Mouse (Mus musculus) left cerebral cortex, postnatal 25 days (tissue): ENCODE results near the gene Vmn1r42. TPM values are rescaled to one million over a fixed set of nuclear protein-coding genes. Genes with fewer than 3 reads are reported as not detected.
"Not testable (repeated sequence)": the region's sequence is repeated elsewhere in the genome, so short reads cannot be mapped to it uniquely, and the experiment has no call there.

ENCODE experiments used
- DNase-seq, 2 experiments: peaks; one replicate each; pipeline ENCODE4 v3.0.0; 2022; ENCODE audit warnings: low spot score in 2 of 2, mixed read lengths in 1 of 2
- intact Hi-C: fragments of 180-260 bp; cut with DNase I; formaldehyde crosslinking; loops from one replicate; pipeline ENCODE4 v1.15.1; 2025
- total RNA-seq, 2 experiments: library from RNA; stranded (reverse); gene quantifications; 2 replicates each; pipeline ENCODE4 v1.2.3; 2021

Gene Vmn1r42
- not detected for total RNA-seq

DNA sequence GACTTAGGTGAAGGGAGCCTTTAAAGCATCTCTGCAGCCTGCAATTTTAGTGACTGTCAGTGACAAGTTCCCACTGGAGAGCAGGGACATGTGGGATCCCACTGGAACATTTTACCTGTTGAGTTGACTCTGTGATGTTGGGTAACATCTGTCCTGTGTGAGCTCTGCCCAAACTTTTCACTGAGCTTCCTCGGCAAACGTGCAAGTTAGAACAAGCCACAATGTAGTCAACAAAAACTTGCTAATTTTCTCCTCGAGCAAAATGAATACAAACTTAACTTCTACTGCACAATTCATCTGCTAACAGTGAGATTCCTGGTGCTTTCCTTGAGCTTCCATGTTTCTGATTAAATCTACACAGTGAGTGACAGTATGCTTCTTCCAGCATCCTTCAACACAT is at the start of gene Vmn1r42, which contains the start of gene Vmn1r43:
Gene Vmn1r42 (minus strand): TSS at position 101 of the 400 bp plus-strand sequence.
Gene Vmn1r43 (minus strand): TSS at position 101 of the 400 bp plus-strand sequence.
- intact Hi-C loops: not testable (repeated sequence)

DNA sequence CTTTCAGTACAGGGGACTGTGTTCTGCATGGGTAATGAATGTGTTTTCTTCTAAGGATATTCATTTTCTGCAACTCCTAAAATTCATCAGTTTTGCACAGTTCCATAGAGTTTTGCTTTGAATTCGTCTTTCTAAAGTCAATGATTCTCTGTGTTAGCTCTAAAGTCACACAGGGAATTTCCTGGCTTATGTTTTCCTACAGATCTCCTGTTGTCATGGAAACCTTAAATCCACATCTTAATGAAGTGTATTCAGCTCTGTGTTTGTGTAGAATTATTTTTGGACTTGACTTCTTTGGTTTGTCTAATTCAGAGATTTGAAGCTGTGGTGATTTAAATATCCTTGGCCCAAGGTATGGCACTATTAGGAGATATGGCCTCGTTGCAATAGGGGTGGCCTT is 7.6 kb upstream of the Vmn1r42 start:
- intact Hi-C loops: no loop called here
- DNase-seq: peak in 1 of 2 experiments; percentile 4

More for the DNA sequence above, at the start of gene Vmn1r42, which contains the start of gene Vmn1r43:
- not testable (repeated sequence) for DNase-seq

DNA sequence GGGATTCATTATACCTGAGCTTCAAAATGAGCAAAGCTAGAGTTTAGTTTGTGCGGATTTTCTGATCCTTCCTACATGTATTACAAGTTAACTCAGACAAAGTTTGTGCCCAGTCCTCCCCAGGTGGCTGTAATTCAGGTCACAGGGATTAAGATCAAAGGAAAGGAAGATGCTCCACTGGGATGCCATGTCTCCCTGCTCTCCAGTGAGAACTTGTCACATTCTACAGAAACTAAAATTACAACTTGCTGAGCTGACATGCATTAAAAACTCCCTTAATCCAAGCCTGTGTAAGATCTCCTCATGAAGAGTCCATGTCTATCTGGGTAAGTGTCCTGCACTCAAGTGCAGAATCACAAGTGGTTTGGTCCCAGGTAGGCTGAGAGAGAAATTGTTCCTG is 7.1 kb upstream of the Vmn1r42 start, which contains the start of gene Vmn1r44:
Gene Vmn1r44 (plus strand): TSS at position 301 of the 400 bp plus-strand sequence.
- intact Hi-C loops: no loop called here
- DNase-seq: no peak

DNA sequence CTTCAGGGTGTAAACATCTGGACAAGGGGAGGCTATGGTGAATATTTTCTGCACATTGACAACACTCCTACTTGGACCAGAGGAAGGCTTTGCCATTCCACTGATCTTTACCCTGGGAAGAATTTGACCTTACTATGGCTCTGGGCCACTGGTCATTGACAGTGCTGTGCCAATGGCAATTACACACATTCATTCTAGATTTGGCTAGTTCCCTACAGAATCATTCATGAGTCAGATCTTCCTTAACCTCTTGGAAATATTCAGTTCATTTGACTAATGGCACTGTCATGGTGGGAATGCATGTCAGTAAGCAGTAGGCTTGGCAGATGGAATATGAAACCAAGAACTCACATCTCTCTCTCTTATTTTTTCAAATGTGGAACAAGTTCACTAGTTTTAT is 4.7 kb upstream of the Vmn1r42 start:
- no peak for DNase-seq
- intact Hi-C loops: no loop called here

DNA sequence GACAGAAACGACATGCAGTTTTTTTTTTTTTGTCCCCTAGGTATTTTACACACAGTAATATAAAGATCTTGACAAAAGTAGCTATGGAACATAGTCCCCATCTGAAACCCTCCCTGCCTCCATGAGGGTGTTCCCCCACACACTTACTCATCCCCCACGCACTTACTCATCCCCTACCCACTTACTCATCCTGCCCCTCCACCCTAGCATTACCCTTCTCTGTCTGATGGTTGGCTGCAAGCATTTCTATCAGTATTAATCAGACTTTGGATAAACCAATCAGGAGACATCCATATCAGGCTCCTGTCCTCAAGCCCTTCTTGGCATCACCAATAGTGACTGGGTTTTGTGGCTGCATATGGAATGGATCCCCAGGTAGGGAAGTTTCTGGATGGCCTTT is 750 bp upstream of the Vmn1r42 start:
- intact Hi-C loops: no loop called here
- DNase-seq: no peak

DNA sequence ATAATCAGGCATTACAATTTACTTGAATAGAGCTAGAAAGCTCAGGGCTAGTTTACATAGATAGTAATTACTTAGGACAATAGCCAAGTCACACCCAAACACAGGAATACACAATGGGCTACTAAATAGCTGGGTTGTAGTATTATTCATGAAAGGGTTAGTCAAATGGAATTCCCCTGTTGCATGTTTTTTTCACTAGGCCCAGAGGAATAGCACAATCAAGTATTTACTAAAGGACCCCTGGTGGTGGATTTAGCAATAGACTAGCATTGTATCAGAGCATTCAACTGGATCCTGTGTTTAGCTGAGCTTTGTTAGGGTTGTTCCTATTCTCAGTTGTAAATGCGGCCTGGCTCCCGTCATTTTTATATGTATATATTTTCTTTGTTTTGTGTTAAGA is 8.2 kb downstream of the Vmn1r42 start:
- intact Hi-C loops: no loop called here
- DNase-seq: no peak

DNA sequence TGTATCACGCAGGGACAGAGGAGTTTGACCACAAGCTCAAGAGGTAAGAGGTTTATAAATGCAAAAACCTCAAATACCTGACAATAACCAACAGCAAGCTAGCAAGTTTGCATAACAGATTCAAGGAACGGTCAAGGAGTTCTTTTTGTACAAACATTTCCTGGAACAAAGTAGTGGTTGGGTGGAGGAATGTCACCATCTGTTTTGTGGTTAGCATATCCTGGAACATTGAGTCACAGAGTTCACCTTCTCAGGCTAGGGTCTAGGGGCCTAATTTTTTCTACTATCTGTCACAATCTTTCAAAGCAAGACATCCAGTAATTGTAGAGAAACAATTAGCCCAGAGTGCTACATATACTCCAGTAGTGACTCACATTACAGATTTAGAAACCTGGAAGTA is 8.9 kb downstream of the Vmn1r42 start:
- no peak for DNase-seq
- intact Hi-C loops: no loop called here

DNA sequence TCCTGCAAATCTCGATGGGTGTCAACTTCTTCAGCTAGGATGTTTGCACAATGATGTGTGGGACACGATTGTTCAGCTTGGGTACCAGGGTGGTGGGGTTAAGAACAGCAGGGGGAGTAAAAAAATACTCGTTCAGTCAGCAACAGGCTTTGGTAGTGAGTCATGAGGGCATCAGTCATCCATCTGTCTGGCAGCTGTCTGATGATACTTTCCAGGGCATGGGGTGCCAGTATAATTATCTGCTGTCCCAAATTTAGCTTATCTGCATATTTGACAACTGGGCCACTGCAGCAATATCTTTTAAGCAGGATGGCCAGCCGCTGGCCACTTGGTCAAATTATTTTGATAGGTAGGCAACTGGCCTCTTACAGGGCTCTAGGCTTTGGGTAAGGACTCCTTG is 12.4 kb downstream of the Vmn1r42 start:
- intact Hi-C loops: no loop called here

DNA sequence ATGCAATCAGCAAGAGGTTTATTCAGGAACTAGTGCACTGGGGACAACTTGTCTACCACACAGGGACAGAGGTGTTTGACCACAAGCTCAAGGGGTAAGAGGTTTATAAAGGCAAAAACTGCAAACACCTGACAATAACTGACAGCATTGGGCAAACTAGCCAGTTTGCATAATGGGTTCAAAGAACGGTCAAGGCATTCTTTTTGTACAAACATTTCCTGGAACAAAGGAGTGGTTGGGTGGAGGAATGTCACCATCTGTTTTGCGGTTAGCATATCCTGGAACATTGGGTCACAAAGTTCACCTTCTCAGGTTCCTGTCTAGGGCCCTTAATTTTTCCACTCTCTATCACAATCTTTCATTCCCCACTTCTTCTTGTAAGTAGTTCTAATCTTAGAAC is 16.4 kb downstream of the Vmn1r42 start:
- DNase-seq: no peak
- intact Hi-C loops: no loop called here

More for the DNA sequence above, 12.4 kb downstream of the Vmn1r42 start:
- no peak for DNase-seq

DNA sequence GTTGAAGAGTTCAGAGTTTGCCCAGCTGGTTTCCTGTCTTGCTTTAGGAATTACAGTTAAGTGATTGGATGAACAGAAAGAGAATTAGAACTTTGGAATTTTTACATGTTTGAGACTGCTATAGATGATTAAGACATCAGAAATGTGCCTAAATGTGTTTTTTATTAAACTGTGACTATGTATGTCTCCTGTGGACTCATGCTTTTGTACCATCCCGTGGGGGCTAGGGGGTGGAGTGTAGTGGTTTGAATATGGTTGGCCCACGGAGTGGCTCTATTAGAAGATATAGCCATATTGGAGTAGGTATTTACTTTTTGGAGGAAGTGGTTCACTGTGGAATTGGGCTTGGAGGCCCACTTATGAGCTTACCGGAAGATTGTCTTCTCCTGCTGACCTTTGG is 18.7 kb downstream of the Vmn1r42 start:
- no peak for DNase-seq
- intact Hi-C loops: no loop called here

Other genes with a start within 250 kb of the Vmn1r42 start
- 1 to 10 TPM; 3.6 to 3.9 TPM for gene Txnrd3, start 232.4 kb downstream of the Vmn1r42 start, total RNA-seq
- gene Vmn1r40, start 168.9 kb downstream of the Vmn1r42 start, total RNA-seq: not detected
- gene Vmn1r41, start 135.6 kb downstream of the Vmn1r42 start, total RNA-seq: not detected
- gene Vmn1r43, start within 50 bp of the Vmn1r42 start, total RNA-seq: not detected
- gene Vmn1r44, start 7.2 kb upstream of the Vmn1r42 start, total RNA-seq: not detected
- not detected for gene Vmn1r45, start 64.2 kb upstream of the Vmn1r42 start, total RNA-seq
- not detected for gene Vmn1r46, start 92.9 kb upstream of the Vmn1r42 start, total RNA-seq
- gene Vmn1r47, start 139.7 kb upstream of the Vmn1r42 start, total RNA-seq: not detected
- not detected for gene Vmn1r48, start 160.4 kb upstream of the Vmn1r42 start, total RNA-seq
- gene Vmn1r49, start 202.1 kb upstream of the Vmn1r42 start, total RNA-seq: not detected
- gene Vmn1r50, start 225.0 kb upstream of the Vmn1r42 start, total RNA-seq: not detected
- gene Vmn1r51, start 246.2 kb upstream of the Vmn1r42 start, total RNA-seq: not detected